Mouse (Mus musculus) retina, postnatal 1 day (tissue): ENCODE data around the gene Iqschfp.
A peak's percentile ranks its signal among the peaks of the same experiment; 100 is the strongest.

ENCODE experiments used
- DNase-seq: peaks from one replicate; pipeline ENCODE4 v3.0.0-alpha.2; 2012

Iqschfp gene

GRCm38 (mm10) chr3:68499532-68500152 is 607.6 kb downstream of the Iqschfp start:
- no peak for DNase-seq

GRCm38 (mm10) chr3:68504838-68505237 is 612.8 kb downstream of the Iqschfp start:
- DNase-seq: no peak

- no peak for DNase-seq
Observed at GRCm38 (mm10) chr3:68506769-68507318, 614.8 kb downstream of the Iqschfp start.

- peak; percentile 60 for DNase-seq
Observed at GRCm38 (mm10) chr3:68508629-68509028, 616.6 kb downstream of the Iqschfp start.

GRCm38 (mm10) chr3:68510872-68511271 is 618.8 kb downstream of the Iqschfp start:
- no peak for DNase-seq

- DNase-seq: no peak
Observed at GRCm38 (mm10) chr3:68511744-68512143, 619.7 kb downstream of the Iqschfp start.

GRCm38 (mm10) chr3:68512327-68512726 is 620.3 kb downstream of the Iqschfp start:
- DNase-seq: no peak

GRCm38 (mm10) chr3:68513340-68514119 is 621.5 kb downstream of the Iqschfp start:
- no peak for DNase-seq

- no peak for DNase-seq
Observed at GRCm38 (mm10) chr3:68514120-68514497, 622.1 kb downstream of the Iqschfp start.

- DNase-seq: no peak
Observed at GRCm38 (mm10) chr3:68514717-68515116, 622.7 kb downstream of the Iqschfp start.

GRCm38 (mm10) chr3:68516393-68517081 is 624.5 kb downstream of the Iqschfp start:
- DNase-seq: no peak

- DNase-seq: no peak
Observed at GRCm38 (mm10) chr3:68517236-68517635, 625.2 kb downstream of the Iqschfp start.

GRCm38 (mm10) chr3:68518041-68518440 is 626.0 kb downstream of the Iqschfp start:
- DNase-seq: no peak

- no peak for DNase-seq
Observed at GRCm38 (mm10) chr3:68518586-68518985, 626.6 kb downstream of the Iqschfp start.

- no peak for DNase-seq
Observed at GRCm38 (mm10) chr3:68525361-68525878, 633.4 kb downstream of the Iqschfp start.

- no peak for DNase-seq
Observed at GRCm38 (mm10) chr3:68526416-68526815, 634.4 kb downstream of the Iqschfp start.

- DNase-seq: no peak
Observed at GRCm38 (mm10) chr3:68527182-68527581, 635.1 kb downstream of the Iqschfp start.

GRCm38 (mm10) chr3:68531908-68532307 is 639.9 kb downstream of the Iqschfp start:
- no peak for DNase-seq

GRCm38 (mm10) chr3:68534571-68535051 is 642.6 kb downstream of the Iqschfp start:
- peak; percentile 40 for DNase-seq

GRCm38 (mm10) chr3:68535160-68535728 is 643.2 kb downstream of the Iqschfp start:
- DNase-seq: no peak

- DNase-seq: no peak
Observed at GRCm38 (mm10) chr3:68536071-68536470, 644.0 kb downstream of the Iqschfp start.

- DNase-seq: no peak
Observed at GRCm38 (mm10) chr3:68541688-68542087, 649.7 kb downstream of the Iqschfp start.
